ENCODE assay signal across 8 mouse cellular contexts in the genomic region with DNA sequence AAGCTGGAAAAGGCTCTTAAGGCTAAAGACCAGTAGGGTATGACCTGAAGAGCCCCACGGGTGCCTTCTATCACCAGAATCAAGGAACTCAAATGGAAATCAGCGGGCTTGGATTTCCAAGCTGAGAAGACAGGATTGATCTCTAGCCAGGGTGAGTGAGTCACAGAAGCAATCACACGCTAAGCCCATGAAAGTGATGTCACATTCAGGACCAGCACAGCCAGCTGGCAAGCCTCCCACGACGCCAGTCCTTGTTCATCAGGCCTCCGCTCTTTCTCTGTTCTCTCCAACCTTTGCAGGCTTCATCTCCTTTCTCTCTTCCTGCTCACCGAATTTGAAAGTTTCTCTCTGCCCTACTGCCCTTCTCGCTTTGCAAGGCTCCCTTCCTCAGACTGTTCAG.
DNase-seq lines count a peak whose midpoint lies in the region; ATAC-seq and TF ChIP-seq lines count a peak whose summit lies in the region.

No protein-coding gene starts in this region.

- 0 out of 2 replicates have a peak, but pooled peaks cover 4% of the 10 kb centered on the region for H3K27me3 ChIP-seq in hindbrain, postnatal 0 days (ENCODE audit: insufficient read depth, low read length)
- peaks cover 22% of the 10 kb centered on the region for H3K27me3 ChIP-seq in hindbrain, embryonic 13.5 days
- no peaks in the 10 kb centered on the region for H3K27me3 ChIP-seq in liver, postnatal 0 days (ENCODE audit: insufficient read depth, low read length)

- TF ChIP-seq CTCF in hindbrain, postnatal 0 days (IDR thresholded peaks at IDR 0.05; ENCODE audit: low read depth): no peak
- TF ChIP-seq CTCF in liver, postnatal 0 days (IDR thresholded peaks at IDR 0.05; ENCODE audit: low read depth): no peak

- no peak overlapping the region for H3K27ac ChIP-seq in hindbrain, postnatal 0 days
- H3K27ac ChIP-seq in hindbrain, embryonic 13.5 days: no peak overlapping the region
- no peak overlapping the region for H3K27ac ChIP-seq in liver, postnatal 0 days (ENCODE audit: low read depth)

- no peaks in the 10 kb centered on the region for H3K36me3 ChIP-seq in hindbrain, postnatal 0 days (ENCODE audit: insufficient read depth, low read length)
- H3K36me3 ChIP-seq in hindbrain, embryonic 13.5 days: no peaks in the 10 kb centered on the region
- H3K36me3 ChIP-seq in liver, postnatal 0 days (replicated peaks; ENCODE audit: insufficient read depth, low read length): no peaks in the 10 kb centered on the region

- WGBS in hindbrain, postnatal 0 days: 40% methylated on average over 8 of the region's 8 CpGs
- WGBS in hindbrain, embryonic 13.5 days: 60% methylated on average over 8 of the region's 8 CpGs
- 68% methylated on average over 8 of the region's 8 CpGs for WGBS in liver, postnatal 0 days (ENCODE audit: insufficient replicate concordance)

- DNase-seq in hindbrain, postnatal 0 days (ENCODE audit: low spot score): peak; percentile 61
- DNase-seq in adrenal gland, adult 18-20 months (ENCODE audit: low spot score in 2 of 2): peak; percentile 67 to 69
- DNase-seq in heart, adult 9 months (ENCODE audit: low spot score in 2 of 2): peak; percentile 68 to 83
- DNase-seq in ovary, postnatal 36 days (ENCODE audit: low spot score): peak; percentile 47
- no peak for DNase-seq in embryo, embryonic 10.5 days (ENCODE audit: low spot score)
- DNase-seq in liver, postnatal 0 days: no peak
- no peak for DNase-seq in thymus, postnatal 4 days

- no peak for TF ChIP-seq EP300 in liver, postnatal 0 days (IDR thresholded peaks at IDR 0.05; ENCODE audit: low read depth)

- no peaks in the 10 kb centered on the region for H3K9me3 ChIP-seq in hindbrain, postnatal 0 days (ENCODE audit: low read length)
- no peaks in the 10 kb centered on the region for H3K9me3 ChIP-seq in hindbrain, embryonic 13.5 days
- H3K9me3 ChIP-seq in liver, postnatal 0 days (ENCODE audit: low read length): no peaks in the 10 kb centered on the region

- H3K9ac ChIP-seq in hindbrain, postnatal 0 days (replicated peaks; ENCODE audit: low read length): no peak overlapping the region
- no peak overlapping the region for H3K9ac ChIP-seq in hindbrain, embryonic 13.5 days
- H3K9ac ChIP-seq in liver, postnatal 0 days (replicated peaks): no peak overlapping the region

- H3K4me3 ChIP-seq in hindbrain, postnatal 0 days (ENCODE audit: low read length): no peak overlapping the region
- no peak overlapping the region for H3K4me3 ChIP-seq in hindbrain, embryonic 13.5 days
- H3K4me3 ChIP-seq in liver, postnatal 0 days (ENCODE audit: low read depth, low read length): no peak overlapping the region

- ATAC-seq in hindbrain, postnatal 0 days: no peak
- ATAC-seq in hindbrain, embryonic 13.5 days (ENCODE audit: low FRiP score): no peak
- ATAC-seq in liver, postnatal 0 days: no peak

- H3K4me2 ChIP-seq in hindbrain, postnatal 0 days (ENCODE audit: low read depth, low read length): no peak overlapping the region
- H3K4me2 ChIP-seq in hindbrain, embryonic 13.5 days: no peak overlapping the region
- no peak overlapping the region for H3K4me2 ChIP-seq in liver, postnatal 0 days (ENCODE audit: low read depth, low read length)

- H3K4me1 ChIP-seq in hindbrain, postnatal 0 days (ENCODE audit: insufficient read depth, low read length): peaks cover 2% of the 10 kb centered on the region; the same call in 1 of the 2 replicates
- peaks cover 9% of the 10 kb centered on the region; the same call in 1 of the 2 replicates for H3K4me1 ChIP-seq in hindbrain, embryonic 13.5 days (replicated peaks)
- H3K4me1 ChIP-seq in liver, postnatal 0 days (ENCODE audit: insufficient read depth): no peaks in the 10 kb centered on the region

Comparison
In these comparisons a context has a peak if more than half of its experiments do, and no peak if none do; other contexts are left out.
1. DNase-seq: peak in hindbrain, postnatal 0 days (single experiment), adrenal gland, adult 18-20 months (2 of 2), heart, adult 9 months (2 of 2) and ovary, postnatal 36 days (single experiment); none in embryo, embryonic 10.5 days (single experiment), liver, postnatal 0 days (single experiment) and thymus, postnatal 4 days (single experiment).